Mouse (Mus musculus): ENCODE results near the gene Epb42. TPM values are rescaled to one million over a fixed set of nuclear protein-coding genes. Genes with fewer than 3 reads are reported as not detected.
"Not testable (repeated sequence)": the region's sequence is repeated elsewhere in the genome, so short reads cannot be mapped to it uniquely, and the experiment has no call there.

The Epb42 gene
- polyA plus RNA-seq, 1 experiment from 2014 or later: 0.25 TPM

DNA sequence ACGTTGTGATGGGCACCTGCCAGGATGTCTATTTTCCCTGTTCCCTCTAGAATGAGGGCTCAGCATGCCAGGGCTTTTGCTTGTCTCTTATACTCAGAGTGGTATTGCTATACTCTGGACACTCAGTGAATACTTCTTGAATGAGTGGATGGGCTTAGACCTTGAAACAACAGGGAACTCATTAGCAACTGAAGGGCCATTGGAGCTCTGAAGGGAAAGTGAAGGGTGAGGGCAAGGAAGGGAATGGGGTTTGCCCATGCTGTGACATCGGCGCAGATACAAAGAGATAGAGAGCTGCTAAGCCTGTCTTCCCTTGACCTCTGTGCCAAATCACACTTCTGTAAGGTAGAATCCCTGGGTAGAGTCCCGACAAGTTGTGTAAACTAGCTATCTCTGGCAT lies 8.8 kb upstream of the Epb42 start:
- Histone ChIP-seq H3K27me3 (no peaks in the 10 kb centered on the region), H3K4me1 (no peaks in the 10 kb centered on the region), H3K9ac (replicated peaks) (no peak overlapping the region), H3K9me3 (no peaks in the 10 kb centered on the region), H3K4me3 (no peak overlapping the region), H3K36me3 (no peaks in the 10 kb centered on the region), H3K27ac (replicated peaks) (no peak overlapping the region), H3K4me2 (replicated peaks) (no peak overlapping the region)
- no peak for ATAC-seq (replicated peaks)
- 68% methylated on average over 4 of the region's 4 CpGs for WGBS

DNA sequence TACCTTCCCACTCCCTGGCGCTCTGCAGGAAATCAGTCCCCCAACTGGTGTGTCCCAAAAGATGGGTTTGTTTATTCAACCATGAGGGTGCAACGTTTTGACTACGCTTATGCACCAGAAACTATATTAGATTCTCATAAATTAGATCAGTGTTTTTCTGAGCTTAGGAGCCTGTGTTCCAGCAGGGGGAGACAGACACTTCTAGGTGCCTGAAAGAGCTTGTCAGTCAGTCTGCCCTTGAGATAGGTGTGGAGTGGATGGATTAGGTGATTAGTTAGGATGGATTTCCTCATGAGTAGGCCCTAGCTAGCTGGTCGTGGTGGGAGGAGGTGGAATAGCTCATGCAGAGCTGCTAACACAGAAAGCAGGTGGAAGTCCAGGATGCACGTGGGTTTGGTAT lies 4.2 kb upstream of the Epb42 start:
- no peaks in the 10 kb centered on the region for H3K4me1 ChIP-seq
- no peaks in the 10 kb centered on the region for H3K9me3 ChIP-seq
- H3K27ac ChIP-seq (replicated peaks): no peak overlapping the region
- no peaks in the 10 kb centered on the region for H3K36me3 ChIP-seq
- ATAC-seq (replicated peaks): no peak
- H3K4me2 ChIP-seq (replicated peaks): no peak overlapping the region
- WGBS: 55% methylated on average over 5 of the region's 5 CpGs
- H3K4me3 ChIP-seq: no peak overlapping the region
- no peak overlapping the region for H3K9ac ChIP-seq (replicated peaks)
- H3K27me3 ChIP-seq: no peaks in the 10 kb centered on the region

DNA sequence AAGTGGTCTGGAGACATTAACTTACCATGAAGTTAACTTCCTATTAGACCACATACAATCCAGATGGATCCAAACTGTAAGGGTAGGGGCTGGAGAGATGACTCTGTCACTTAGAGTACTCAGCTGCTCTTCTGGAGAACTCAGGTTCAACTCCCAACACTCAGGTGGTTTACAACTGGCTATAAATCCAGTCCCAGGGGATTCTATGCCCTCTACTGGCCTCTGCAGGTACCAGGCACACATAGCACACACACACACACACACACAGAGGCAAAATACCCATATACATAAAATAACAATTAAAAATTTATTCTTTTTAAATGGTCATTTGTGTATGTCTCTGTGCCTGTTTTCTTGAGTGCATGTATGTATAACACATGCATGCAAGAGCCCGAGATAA lies 2.5 kb upstream of the Epb42 start:
- Histone ChIP-seq H3K4me1 (no peaks in the 10 kb centered on the region), H3K9ac (replicated peaks) (no peak overlapping the region), H3K4me2 (replicated peaks) (no peak overlapping the region), H3K27ac (replicated peaks) (no peak overlapping the region), H3K4me3 (no peak overlapping the region), H3K36me3 (no peaks in the 10 kb centered on the region), H3K27me3 (no peaks in the 10 kb centered on the region), H3K9me3 (no peaks in the 10 kb centered on the region)
- WGBS: 91% methylated on average over 1 of the region's 1 CpGs
- no peak for ATAC-seq (replicated peaks)

DNA sequence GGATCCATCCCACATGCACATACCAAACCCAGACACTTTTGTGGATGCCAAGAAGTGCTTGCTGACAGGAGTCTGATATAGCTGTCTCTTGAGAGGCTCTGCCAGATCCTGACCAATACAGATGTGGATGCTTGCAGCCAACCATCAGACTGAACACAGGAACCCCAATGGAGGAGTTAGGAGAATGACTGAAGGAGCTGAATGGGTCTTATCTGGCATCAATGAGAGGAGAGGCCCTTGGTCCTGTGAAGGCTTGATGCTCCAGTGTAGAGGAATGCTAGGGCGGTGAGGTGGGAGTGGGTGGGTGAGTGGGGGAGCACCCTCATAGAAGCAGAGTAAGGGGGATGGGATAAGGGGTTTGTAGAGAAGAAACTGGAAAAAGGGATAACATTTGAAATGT lies 2.0 kb upstream of the Epb42 start:
- not testable (repeated sequence) for H3K4me1 ChIP-seq; H3K36me3 ChIP-seq; H3K9me3 ChIP-seq; H3K27ac ChIP-seq (replicated peaks); H3K9ac ChIP-seq (replicated peaks); H3K4me3 ChIP-seq; H3K4me2 ChIP-seq (replicated peaks); ATAC-seq (replicated peaks); H3K27me3 ChIP-seq
- 86% methylated on average over 1 of the region's 1 CpGs for WGBS

DNA sequence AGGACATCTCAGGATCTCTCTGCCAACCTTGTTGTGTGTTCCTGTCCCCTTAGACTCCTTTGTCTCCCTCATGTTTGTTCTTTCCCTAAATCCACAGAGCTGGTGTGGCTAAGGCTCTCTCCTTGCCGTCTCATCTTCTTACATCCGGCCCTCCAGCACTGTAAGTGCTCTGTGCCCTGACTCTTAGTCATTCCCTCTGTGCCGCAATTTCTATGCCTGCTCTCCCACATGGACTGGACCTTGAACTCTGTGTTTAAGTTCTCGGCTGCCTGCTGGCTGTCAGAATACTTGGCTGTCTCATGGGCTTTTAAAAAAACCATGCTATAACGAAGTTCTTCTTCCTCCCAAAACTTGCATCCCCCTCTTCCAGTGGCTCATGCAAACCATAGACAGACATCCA lies 14.0 kb downstream of the Epb42 start:
- no peak overlapping the region for H3K4me2 ChIP-seq (replicated peaks)
- ATAC-seq (replicated peaks): no peak
- H3K27me3 ChIP-seq: no peaks in the 10 kb centered on the region
- H3K36me3 ChIP-seq: peaks cover 1% of the 10 kb centered on the region
- H3K27ac ChIP-seq (replicated peaks): no peak overlapping the region
- H3K9ac ChIP-seq (replicated peaks): no peak overlapping the region
- H3K9me3 ChIP-seq: no peaks in the 10 kb centered on the region
- no peak overlapping the region for H3K4me3 ChIP-seq
- WGBS: 78% methylated on average over 5 of the region's 5 CpGs
- no peaks in the 10 kb centered on the region for H3K4me1 ChIP-seq

DNA sequence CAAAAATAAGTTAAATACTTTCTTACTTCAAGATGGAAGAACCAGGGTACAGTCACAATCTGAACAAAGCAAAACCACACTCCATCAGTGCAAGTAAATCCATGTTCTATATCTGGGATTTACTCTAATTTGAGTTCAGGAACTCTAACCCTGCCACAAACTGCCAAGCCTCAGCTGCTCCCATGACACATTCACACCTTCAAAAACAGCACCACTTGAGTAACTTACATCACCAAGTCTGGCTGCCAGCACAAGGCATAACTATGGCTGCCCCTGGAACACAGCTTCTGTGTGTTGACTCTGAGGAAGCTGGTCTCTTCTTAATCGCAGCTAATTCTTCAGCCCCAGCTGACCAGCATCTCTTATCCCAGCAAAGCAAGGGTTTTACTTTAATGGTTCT lies 19.7 kb downstream of the Epb42 start:
- Histone ChIP-seq H3K4me3 (no peak overlapping the region), H3K27me3 (no peaks in the 10 kb centered on the region), H3K9me3 (no peaks in the 10 kb centered on the region), H3K4me2 (replicated peaks) (no peak overlapping the region), H3K4me1 (no peaks in the 10 kb centered on the region), H3K9ac (replicated peaks) (no peak overlapping the region), H3K27ac (replicated peaks) (no peak overlapping the region), H3K36me3 (peaks cover 41% of the 10 kb centered on the region)
- WGBS: 100% methylated on average over 1 of the region's 1 CpGs
- no peak for ATAC-seq (replicated peaks)

DNA sequence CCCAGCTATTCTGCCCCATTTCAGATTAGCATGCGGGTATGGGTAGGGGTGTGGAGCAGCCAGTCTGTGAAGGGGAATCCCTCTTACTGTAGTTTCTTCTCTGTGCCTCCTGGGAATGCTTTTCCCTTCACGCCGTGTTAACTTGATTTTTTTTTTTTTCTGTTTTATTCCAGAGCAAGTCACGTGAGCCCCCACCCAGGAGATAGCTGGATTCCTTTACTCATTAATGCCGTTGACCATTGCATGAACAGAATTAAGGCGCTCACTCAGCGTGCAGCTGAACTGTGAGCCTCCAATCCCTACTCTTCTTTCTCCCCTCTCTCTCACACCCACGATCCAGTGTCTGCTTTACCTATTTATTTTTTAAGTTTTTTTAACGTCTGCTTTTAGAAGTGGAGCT lies 20.6 kb downstream of the Epb42 start:
- no peak overlapping the region for H3K9ac ChIP-seq (replicated peaks)
- peaks cover 46% of the 10 kb centered on the region for H3K36me3 ChIP-seq
- no peak overlapping the region for H3K27ac ChIP-seq (replicated peaks)
- 91% methylated on average over 9 of the region's 9 CpGs for WGBS
- H3K4me3 ChIP-seq: no peak overlapping the region
- H3K4me1 ChIP-seq: no peaks in the 10 kb centered on the region
- ATAC-seq (replicated peaks): no peak
- H3K9me3 ChIP-seq: no peaks in the 10 kb centered on the region
- no peaks in the 10 kb centered on the region for H3K27me3 ChIP-seq
- H3K4me2 ChIP-seq (replicated peaks): no peak overlapping the region

DNA sequence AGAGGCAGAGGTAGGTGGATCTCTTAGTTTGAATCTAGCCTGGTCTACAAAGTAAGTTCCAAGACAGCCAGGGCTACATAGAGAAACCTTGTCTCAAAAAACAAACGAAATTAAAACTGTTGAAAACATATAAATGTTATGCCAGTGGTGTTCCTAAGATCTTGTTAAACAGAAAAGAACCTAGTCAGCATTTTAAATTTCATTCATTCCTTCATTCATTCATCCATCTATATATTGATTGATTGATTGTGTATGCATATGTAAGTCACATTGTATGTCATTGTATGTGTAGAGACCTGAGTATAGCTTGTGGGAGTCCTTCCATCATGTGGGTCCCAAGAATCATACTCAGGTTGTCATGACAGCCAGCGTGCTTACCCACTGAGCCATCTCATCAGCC lies 21.4 kb downstream of the Epb42 start:
- Histone ChIP-seq H3K9ac (replicated peaks) (no peak overlapping the region), H3K4me3 (no peak overlapping the region), H3K4me1 (no peaks in the 10 kb centered on the region), H3K36me3 (peaks cover 46% of the 10 kb centered on the region), H3K27me3 (no peaks in the 10 kb centered on the region), H3K27ac (replicated peaks) (no peak overlapping the region), H3K9me3 (no peaks in the 10 kb centered on the region), H3K4me2 (replicated peaks) (no peak overlapping the region)
- 88% methylated on average over 2 of the region's 2 CpGs for WGBS
- ATAC-seq (replicated peaks): no peak

DNA sequence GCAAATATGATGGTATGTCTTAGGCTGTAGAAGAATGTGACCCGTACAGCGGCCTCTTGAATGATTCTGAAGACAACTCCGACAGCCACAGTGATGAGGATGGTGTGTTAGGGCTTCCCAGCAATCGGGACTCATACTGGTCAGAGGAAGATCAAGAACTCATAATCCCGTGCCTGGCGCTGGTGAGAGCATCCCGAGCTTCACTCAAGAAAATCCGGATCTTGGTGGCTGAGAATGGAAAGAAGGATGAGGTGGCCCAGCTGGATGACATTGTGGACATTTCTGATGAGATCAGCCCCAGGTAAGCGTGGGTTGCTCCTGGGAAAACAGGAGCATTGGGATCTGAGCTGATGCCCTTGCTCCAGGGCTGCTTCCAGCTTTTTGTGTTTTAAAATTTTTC lies 24.2 kb downstream of the Epb42 start:
- WGBS: 87% methylated on average over 9 of the region's 9 CpGs
- ATAC-seq (replicated peaks): no peak
- H3K36me3 ChIP-seq: peaks cover 42% of the 10 kb centered on the region

DNA sequence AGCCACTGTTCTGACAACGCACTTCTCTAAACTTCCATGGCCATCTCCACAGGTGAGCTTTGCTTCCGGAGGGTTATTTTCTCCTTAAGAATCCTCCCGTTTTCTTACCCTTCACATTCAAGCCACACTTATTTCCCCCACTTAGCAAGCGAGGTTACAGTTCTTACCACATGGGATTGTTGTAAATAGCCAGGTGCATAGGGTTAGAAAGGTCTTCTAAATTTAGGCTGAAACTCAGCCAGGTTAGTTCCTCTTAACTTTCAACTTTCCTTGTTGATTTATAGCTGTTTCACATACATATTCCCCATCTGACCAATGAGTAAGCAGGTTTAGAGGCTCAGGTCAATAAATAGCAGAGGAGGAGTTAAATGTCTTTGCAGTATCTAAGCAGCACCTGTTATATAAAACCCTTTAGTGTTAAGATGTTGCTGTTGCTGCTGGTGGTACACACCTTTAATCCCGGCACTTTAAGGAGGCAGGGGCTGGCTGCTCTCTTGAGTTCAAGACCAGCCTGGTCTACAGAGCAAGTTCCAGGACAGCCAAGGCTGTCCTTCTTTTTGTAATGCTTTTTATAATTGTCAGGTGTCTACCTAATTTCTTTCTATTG lies 27.7 kb downstream of the Epb42 start:
- H3K4me3 ChIP-seq: peak overlapping the region; percentile 89
- H3K9ac ChIP-seq (replicated peaks): peak overlapping the region; percentile 77
- no peak overlapping the region for H3K27ac ChIP-seq (replicated peaks)
- peaks cover 16% of the 10 kb centered on the region; the same call in 1 of the 2 replicates for H3K36me3 ChIP-seq
- H3K4me1 ChIP-seq: peaks cover 11% of the 10 kb centered on the region
- H3K27me3 ChIP-seq: no peaks in the 10 kb centered on the region
- peak overlapping the region; percentile 83 for H3K4me2 ChIP-seq (replicated peaks)
- H3K9me3 ChIP-seq: no peaks in the 10 kb centered on the region
- 28% methylated on average over 5 of the region's 5 CpGs for whole genome bisulfite sequencing
- no peak for ATAC-seq (replicated peaks)

More for the DNA sequence above, 24.2 kb downstream of the Epb42 start:
- Histone ChIP-seq H3K9me3 (no peaks in the 10 kb centered on the region), H3K27ac (replicated peaks) (no peak overlapping the region), H3K4me1 (peaks cover 11% of the 10 kb centered on the region), H3K4me3 (no peak overlapping the region), H3K27me3 (no peaks in the 10 kb centered on the region), H3K4me2 (replicated peaks) (no peak overlapping the region), H3K9ac (replicated peaks) (no peak overlapping the region)

DNA sequence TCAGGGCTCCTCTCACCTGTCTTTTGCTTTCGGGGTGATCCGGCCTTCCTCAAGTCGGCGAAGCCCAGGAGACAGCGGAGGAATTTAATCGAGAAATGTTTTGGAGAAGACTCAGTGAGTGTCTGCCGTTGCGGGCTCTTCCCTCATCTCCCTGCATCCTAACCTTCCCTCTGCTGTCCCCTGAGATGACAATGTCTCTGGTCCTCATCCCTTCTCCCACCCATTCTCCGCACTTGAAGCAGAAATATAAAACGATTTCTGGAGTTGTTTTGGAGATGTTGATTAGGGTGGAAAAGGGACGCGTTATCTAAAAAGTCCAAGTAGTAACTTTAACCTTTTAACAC lies 28.2 kb downstream of the Epb42 start:
- peak; percentile 59 for ATAC-seq (replicated peaks)
- WGBS: 1% methylated on average over 12 of the region's 12 CpGs
- peak overlapping the region; percentile 31 for H3K27ac ChIP-seq (replicated peaks)

DNA sequence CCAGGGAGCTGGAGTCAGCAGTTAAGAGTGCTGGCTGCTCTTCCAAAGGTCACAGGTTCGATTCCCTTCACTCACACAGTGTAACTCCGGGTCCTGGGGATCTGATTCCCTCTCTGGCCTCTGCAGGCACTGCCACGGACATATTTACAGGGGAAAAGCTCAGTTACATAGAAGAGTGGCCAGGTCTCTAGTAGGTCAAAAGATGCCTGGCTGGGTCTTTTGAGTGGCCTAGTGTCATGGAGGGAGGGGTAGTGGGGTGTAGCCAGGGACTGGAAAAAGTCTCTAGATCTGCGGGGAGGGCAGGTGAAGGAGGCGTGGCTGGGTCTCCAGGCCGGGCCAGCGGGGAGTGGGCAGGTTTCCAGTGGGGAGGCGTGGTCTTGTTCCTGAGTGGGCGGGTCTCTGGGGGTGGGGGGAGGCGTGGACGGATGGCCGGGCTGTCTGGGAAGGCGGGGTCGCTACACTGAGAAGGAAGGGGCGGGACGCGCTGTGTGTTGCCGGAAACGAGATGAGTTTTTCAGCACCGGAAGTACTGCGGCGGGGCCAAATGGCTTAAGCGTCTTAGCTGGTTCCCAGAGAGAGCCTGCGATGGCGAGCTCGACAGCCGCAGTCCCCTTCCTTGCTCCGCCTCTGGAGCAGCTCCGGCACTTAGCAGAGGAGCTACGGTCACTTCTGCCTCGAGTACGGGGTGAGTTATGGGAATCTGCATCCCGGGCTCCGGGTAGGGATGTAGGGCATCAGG lies 28.8 kb downstream of the Epb42 start, which contains the start of gene Ccndbp1:
Gene Ccndbp1, plus strand, starts transcription at position 479 of the 739 bp plus-strand sequence.
- Histone ChIP-seq H3K4me2 (replicated peaks) (peak within 1 kb of the TSS; percentile 83), H3K36me3 (peaks cover 14% of the 10 kb centered on the region; the same call in 1 of the 2 replicates), H3K27me3 (no peaks in the 10 kb centered on the region), H3K27ac (replicated peaks) (peak within 1 kb of the TSS; percentile 31), H3K4me3 (peak within 1 kb of the TSS; percentile 89), H3K9me3 (no peaks in the 10 kb centered on the region), H3K9ac (replicated peaks) (peak within 1 kb of the TSS; percentile 77), H3K4me1 (peaks cover 11% of the 10 kb centered on the region)
- WGBS: 2% methylated on average over 34 of the region's 34 CpGs
- ATAC-seq (replicated peaks): peak; percentile 98

More for the DNA sequence above, 28.2 kb downstream of the Epb42 start:
- Histone ChIP-seq H3K9ac (replicated peaks) (peak overlapping the region; percentile 77), H3K36me3 (peaks cover 14% of the 10 kb centered on the region; the same call in 1 of the 2 replicates), H3K4me2 (replicated peaks) (peak overlapping the region; percentile 83), H3K27me3 (no peaks in the 10 kb centered on the region), H3K4me3 (peak overlapping the region; percentile 89), H3K9me3 (no peaks in the 10 kb centered on the region), H3K4me1 (peaks cover 11% of the 10 kb centered on the region)

Data from forebrain, embryonic 15.5 days (tissue).